Mouse (Mus musculus) neural tube, embryonic 11.5 days (tissue): ENCODE measurements at regions not wholly inside any gene's neighbourhood (a gene's known extent, or its start where the extent isn't known, plus 50 kb on each side); places are given as distances from the start of the nearest gene placed in this dataset.

Experiments
- ATAC-seq: fragments of 200-750 bp; cut with Nextera tagmentation; 2 replicates; pipeline ENCODE4 v1.8.0; 2017; ENCODE audit warnings: moderate number of reproducible peaks, mild to moderate bottlenecking, moderate TSS enrichment, moderate library complexity; ENCODE audit not compliant: insufficient read depth, low FRiP score, low TSS enrichment
- DNase-seq: peaks from one replicate; pipeline ENCODE4 v3.0.0-alpha.2; 2015; ENCODE audit warnings: low spot score
- H3K27ac ChIP-seq: fragments of 300-500 bp; sonication (generic); 2 replicates; pipeline ENCODE4 v1.5.1; 2014; ENCODE audit warnings: low read depth, mild to moderate bottlenecking, low read length
- H3K27me3 ChIP-seq: fragments of 300-500 bp; sonication (generic); 2 replicates; pipeline ENCODE4 v1.6.1; 2014; ENCODE audit warnings: mild to moderate bottlenecking, low read length, mixed read lengths; ENCODE audit not compliant: control insufficient read depth, insufficient read depth
- H3K36me3 ChIP-seq: fragments of 300-500 bp; sonication (generic); 2 replicates; pipeline ENCODE4 v1.6.1; 2014; ENCODE audit warnings: mild to moderate bottlenecking, low read length, moderate library complexity, mixed read lengths; ENCODE audit not compliant: control insufficient read depth, insufficient read depth
- H3K4me1 ChIP-seq: fragments of 300-500 bp; sonication (generic); 2 replicates; pipeline ENCODE4 v1.6.1; 2014; ENCODE audit warnings: low read length, mixed read lengths; ENCODE audit not compliant: control insufficient read depth, insufficient read depth
- H3K4me2 ChIP-seq: fragments of 300-500 bp; sonication (generic); 2 replicates; pipeline ENCODE4 v1.6.1; 2014; ENCODE audit warnings: low read depth, mild to moderate bottlenecking, moderate library complexity
- H3K4me3 ChIP-seq: fragments of 300-500 bp; sonication (generic); 2 replicates; pipeline ENCODE4 v1.5.1; 2014; ENCODE audit warnings: low read depth, low read length
- H3K9ac ChIP-seq: fragments of 300-500 bp; sonication (generic); 2 replicates; pipeline ENCODE4 v1.6.1; 2014; ENCODE audit warnings: mild to moderate bottlenecking, low read length
- H3K9me3 ChIP-seq: fragments of 300-500 bp; sonication (generic); 2 replicates; pipeline ENCODE4 v1.6.1; 2016; ENCODE audit warnings: low read length; ENCODE audit not compliant: control insufficient read depth
- whole genome bisulfite sequencing: fragments of 180-500 bp; shearing (Covaris S2); extraction: QIAGEN DNeasy Blood & Tissue Kit; methylation state at CpG from one replicate; pipeline ENCODE4 v1.1.7; 2014; 5-methylcytosine and 5-hydroxymethylcytosine counted together

GRCm38 (mm10) chr19:15203039-15203438, 605.2 kb upstream of the Tle4 start:
- Histone ChIP-seq H3K27me3 (no peaks in the 10 kb centered on the region), H3K9ac (no peak overlapping the region), H3K36me3 (no peaks in the 10 kb centered on the region), H3K27ac (no peak overlapping the region), H3K9me3 (no peaks in the 10 kb centered on the region), H3K4me2 (no peak overlapping the region), H3K4me3 (no peak overlapping the region), H3K4me1 (no peaks in the 10 kb centered on the region)
- ATAC-seq (no peak), DNase-seq (no peak)
- WGBS, result 92% methylated on average over 1 of the region's 1 CpGs

- no peak overlapping the region for H3K9ac ChIP-seq
- 33% methylated on average over 3 of the region's 3 CpGs for WGBS
- H3K4me2 ChIP-seq, result no peak overlapping the region
- no peak for ATAC-seq
- no peak for DNase-seq
- no peaks in the 10 kb centered on the region for H3K36me3 ChIP-seq
- H3K4me3 ChIP-seq, result no peak overlapping the region
- H3K27ac ChIP-seq, result no peak overlapping the region
- H3K9me3 ChIP-seq, result no peaks in the 10 kb centered on the region
- H3K27me3 ChIP-seq, result no peaks in the 10 kb centered on the region
- H3K4me1 ChIP-seq, result no peaks in the 10 kb centered on the region
These were observed 603.4 kb upstream of the Tle4 start for GRCm38 (mm10) chr19:15201262-15201661.

- DNase-seq (no peak), ATAC-seq (no peak)
- H3K9ac ChIP-seq, result no peak overlapping the region
- H3K4me2 ChIP-seq, result no peak overlapping the region
- H3K4me1 ChIP-seq, result no peaks in the 10 kb centered on the region
- H3K9me3 ChIP-seq, result no peaks in the 10 kb centered on the region
- H3K27ac ChIP-seq, result no peak overlapping the region
- no peaks in the 10 kb centered on the region for H3K27me3 ChIP-seq
- WGBS, result 75% methylated on average over 4 of the region's 4 CpGs
- no peak overlapping the region for H3K4me3 ChIP-seq
- H3K36me3 ChIP-seq, result no peaks in the 10 kb centered on the region
These were observed 602.9 kb upstream of the Tle4 start for GRCm38 (mm10) chr19:15200792-15201191.

GRCm38 (mm10) chr19:15200361-15200760, 602.5 kb upstream of the Tle4 start:
- Histone ChIP-seq H3K4me3 (no peak overlapping the region), H3K9ac (no peak overlapping the region), H3K4me1 (no peaks in the 10 kb centered on the region), H3K27ac (no peak overlapping the region), H3K9me3 (no peaks in the 10 kb centered on the region), H3K36me3 (no peaks in the 10 kb centered on the region), H3K27me3 (no peaks in the 10 kb centered on the region), H3K4me2 (no peak overlapping the region)
- DNase-seq, result no peak
- 34% methylated on average over 2 of the region's 2 CpGs for WGBS
- no peak for ATAC-seq

GRCm38 (mm10) chr19:15199692-15200091, 601.8 kb upstream of the Tle4 start:
- Histone ChIP-seq H3K36me3 (no peaks in the 10 kb centered on the region), H3K4me3 (no peak overlapping the region)
- 69% methylated on average over 1 of the region's 1 CpGs for WGBS

GRCm38 (mm10) chr19:15175221-15175620, 577.4 kb upstream of the Tle4 start:
- no peaks in the 10 kb centered on the region for H3K36me3 ChIP-seq
- no peak overlapping the region for H3K4me2 ChIP-seq
- no peaks in the 10 kb centered on the region for H3K9me3 ChIP-seq
- no peak overlapping the region for H3K27ac ChIP-seq
- DNase-seq (no peak), ATAC-seq (no peak)
- no peak overlapping the region for H3K4me3 ChIP-seq
- no peak overlapping the region for H3K9ac ChIP-seq
- no peaks in the 10 kb centered on the region for H3K4me1 ChIP-seq
- H3K27me3 ChIP-seq, result no peaks in the 10 kb centered on the region

More at GRCm38 (mm10) chr19:15199692-15200091, 601.8 kb upstream of the Tle4 start:
- ATAC-seq, result no peak
- Histone ChIP-seq H3K27me3 (no peaks in the 10 kb centered on the region), H3K4me1 (no peaks in the 10 kb centered on the region), H3K4me2 (no peak overlapping the region), H3K9me3 (no peaks in the 10 kb centered on the region), H3K27ac (no peak overlapping the region), H3K9ac (no peak overlapping the region)
- no peak for DNase-seq

GRCm38 (mm10) chr19:15173301-15173700, 575.5 kb upstream of the Tle4 start:
- WGBS, result 28% methylated on average over 5 of the region's 5 CpGs
- no peak for DNase-seq
- ATAC-seq, result no peak
- H3K4me2 ChIP-seq, result no peak overlapping the region
- no peak overlapping the region for H3K27ac ChIP-seq
- no peaks in the 10 kb centered on the region for H3K9me3 ChIP-seq
- H3K27me3 ChIP-seq, result no peaks in the 10 kb centered on the region
- H3K36me3 ChIP-seq, result no peaks in the 10 kb centered on the region
- no peaks in the 10 kb centered on the region for H3K4me1 ChIP-seq
- H3K4me3 ChIP-seq, result no peak overlapping the region
- H3K9ac ChIP-seq, result no peak overlapping the region

GRCm38 (mm10) chr19:15167184-15167583, 569.3 kb upstream of the Tle4 start:
- no peak for DNase-seq
- Histone ChIP-seq H3K4me3 (no peak overlapping the region), H3K9me3 (no peaks in the 10 kb centered on the region), H3K27ac (no peak overlapping the region), H3K4me2 (no peak overlapping the region), H3K36me3 (no peaks in the 10 kb centered on the region), H3K27me3 (no peaks in the 10 kb centered on the region), H3K9ac (no peak overlapping the region), H3K4me1 (no peaks in the 10 kb centered on the region)
- ATAC-seq, result no peak
- WGBS, result 81% methylated on average over 1 of the region's 1 CpGs

- Histone ChIP-seq H3K9ac (no peak overlapping the region), H3K27ac (no peak overlapping the region), H3K9me3 (no peaks in the 10 kb centered on the region), H3K4me2 (no peak overlapping the region), H3K4me3 (no peak overlapping the region), H3K27me3 (no peaks in the 10 kb centered on the region), H3K36me3 (no peaks in the 10 kb centered on the region), H3K4me1 (no peaks in the 10 kb centered on the region)
- DNase-seq, result no peak
- no peak for ATAC-seq
- 60% methylated on average over 3 of the region's 3 CpGs for WGBS
These were observed 562.8 kb upstream of the Tle4 start for GRCm38 (mm10) chr19:15160641-15161040.
